Mouse (Mus musculus): ENCODE results near the gene H2afy.

The H2afy gene

GRCm38 (mm10) chr13:56145523-56145922, 9.4 kb upstream of the H2afy start:
- DNase-seq (ENCODE audit: low read depth) = no peak

DNA sequence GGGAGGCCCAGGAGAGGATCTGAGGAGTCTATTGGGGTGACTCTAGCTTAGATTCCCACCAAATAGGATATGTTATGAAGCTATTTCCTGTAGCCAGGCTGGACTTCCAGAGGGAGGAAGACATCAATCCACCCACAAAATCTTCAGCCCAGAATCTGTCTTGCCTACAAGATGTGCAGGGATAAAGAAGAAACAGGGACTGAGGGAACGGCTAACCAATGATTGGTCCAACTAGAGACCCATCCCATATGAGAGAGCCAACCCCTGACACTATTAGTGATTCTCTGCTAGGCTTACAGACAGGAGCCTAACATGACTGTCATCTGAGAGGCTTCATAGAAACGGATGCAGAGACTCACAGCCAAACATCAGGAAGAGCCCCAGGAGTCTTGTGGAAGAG, 7.9 kb upstream of the H2afy start:
- no peak for DNase-seq (ENCODE audit: low read depth)

GRCm38 (mm10) chr13:56143151-56143513, 7.0 kb upstream of the H2afy start:
- no peak for DNase-seq (ENCODE audit: low read depth)

- no peak for DNase-seq (ENCODE audit: low read depth)
Observed at GRCm38 (mm10) chr13:56142382-56143150, 6.4 kb upstream of the H2afy start.

GRCm38 (mm10) chr13:56139167-56139751, 3.1 kb upstream of the H2afy start:
- no peak for DNase-seq (ENCODE audit: low read depth)

GRCm38 (mm10) chr13:56135231-56136052, 719 bp downstream of the H2afy start:
- no peak for DNase-seq (ENCODE audit: low read depth)

- DNase-seq (ENCODE audit: low read depth) = no peak
Observed at GRCm38 (mm10) chr13:56134631-56135181, 1.5 kb downstream of the H2afy start.

DNA sequence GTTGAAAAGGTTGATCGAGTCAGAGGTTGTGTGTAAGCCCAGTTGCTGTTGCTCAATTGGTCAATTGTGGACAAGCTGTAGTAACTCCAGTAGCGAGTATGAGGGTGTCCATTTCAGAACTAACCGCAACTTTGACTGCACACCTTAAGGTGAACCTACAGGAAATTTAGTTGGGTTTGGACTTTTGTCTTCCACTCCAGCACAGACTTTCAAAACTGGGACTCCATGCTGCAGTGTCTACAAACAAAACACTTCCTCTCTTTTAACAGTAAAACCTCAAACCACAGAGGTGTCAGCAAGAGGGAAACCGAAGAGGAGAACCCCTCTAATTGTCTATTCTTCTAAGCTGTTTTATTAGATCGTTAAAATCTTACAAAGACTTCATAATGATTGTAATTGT, 2.1 kb downstream of the H2afy start:
- DNase-seq (ENCODE audit: low read depth) = no peak

DNA sequence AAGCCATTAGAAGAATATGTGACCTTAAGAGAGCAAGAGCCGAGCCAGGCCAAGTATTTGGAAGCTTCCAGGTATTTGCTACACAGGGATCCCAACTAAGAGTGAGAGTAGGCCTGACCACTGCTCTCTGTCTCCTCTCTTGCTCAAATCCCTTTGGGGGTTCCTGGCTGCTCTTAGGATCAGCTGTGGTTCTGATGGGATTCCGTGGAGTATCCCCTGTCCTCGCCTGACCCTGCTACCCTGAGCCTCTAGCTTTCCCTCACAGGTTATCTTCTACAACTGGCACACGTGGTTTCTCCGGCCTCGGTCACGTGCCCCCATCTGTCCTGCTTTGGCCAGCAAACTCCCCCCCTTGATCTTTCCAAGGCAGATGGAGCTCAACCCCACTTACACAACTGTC, 3.2 kb downstream of the H2afy start:
- DNase-seq (ENCODE audit: low read depth) = no peak

GRCm38 (mm10) chr13:56132326-56132936, 3.7 kb downstream of the H2afy start:
- DNase-seq (ENCODE audit: low read depth) = no peak

GRCm38 (mm10) chr13:56130544-56130943, 5.6 kb downstream of the H2afy start:
- no peak for DNase-seq (ENCODE audit: low read depth)

DNA sequence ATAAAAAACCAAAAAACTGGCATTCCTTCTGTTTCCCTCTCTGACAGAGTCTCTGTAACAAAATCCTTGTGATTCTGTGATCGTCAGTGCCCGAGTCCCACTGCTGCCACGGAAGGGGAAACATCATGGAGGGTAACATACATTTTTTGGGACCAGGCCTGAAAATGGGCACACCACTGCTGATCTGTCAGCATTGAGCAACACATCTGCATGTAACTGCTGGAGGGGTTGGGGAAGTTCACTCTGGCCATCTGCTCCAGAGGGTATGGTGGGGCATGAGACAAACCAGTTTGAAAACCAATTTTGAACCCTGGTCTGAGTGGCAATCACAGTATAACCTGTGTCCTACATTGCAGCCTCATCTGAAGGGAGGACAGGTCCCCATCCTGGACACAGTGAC, 6.6 kb downstream of the H2afy start:
- no peak for DNase-seq (ENCODE audit: low read depth)

- no peak for DNase-seq (ENCODE audit: low read depth)
Observed at GRCm38 (mm10) chr13:56129014-56129413, 7.1 kb downstream of the H2afy start.

DNA sequence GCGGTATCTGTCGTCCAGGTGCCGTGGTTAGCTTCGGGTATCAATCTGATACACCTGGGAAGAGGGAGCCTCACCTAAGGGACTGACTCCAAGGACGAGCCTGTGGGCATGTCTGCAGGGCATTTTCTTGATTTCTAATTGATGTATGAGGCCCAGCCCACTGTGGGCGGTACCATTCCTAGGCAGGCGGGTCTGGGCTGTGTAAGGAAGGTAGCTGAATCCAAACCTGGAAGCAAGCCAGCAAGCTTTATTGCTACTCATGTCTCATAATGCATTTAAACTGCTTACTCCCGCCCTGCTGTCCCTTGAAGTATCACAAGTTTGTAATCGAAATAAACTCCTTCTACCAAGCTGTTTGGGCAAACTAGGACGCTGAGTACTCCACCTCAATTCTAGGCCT, 10.5 kb downstream of the H2afy start:
- no peak for DNase-seq (ENCODE audit: low read depth)

DNA sequence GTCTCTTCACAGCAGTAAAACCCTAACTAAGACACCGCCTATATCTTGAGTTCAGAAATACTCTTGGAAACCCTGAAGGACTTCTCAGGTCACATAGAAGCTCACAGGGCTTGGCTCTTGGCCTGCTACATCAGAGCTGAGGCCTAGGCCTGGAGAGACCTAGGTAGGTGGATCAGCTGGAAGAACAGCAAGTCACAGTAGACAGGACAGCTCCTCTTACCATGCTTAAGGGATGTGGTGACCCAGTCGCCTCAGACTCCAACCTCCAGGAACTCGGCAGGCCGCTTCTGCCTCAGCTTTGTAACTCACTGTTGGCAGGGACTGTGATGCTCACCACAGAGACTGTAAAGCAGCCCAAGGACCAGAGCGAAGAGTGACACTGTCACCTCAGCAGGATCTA, 13.1 kb downstream of the H2afy start:
- DNase-seq (ENCODE audit: low read depth) = no peak

GRCm38 (mm10) chr13:56117991-56118765, 18.0 kb downstream of the H2afy start:
- DNase-seq (ENCODE audit: low read depth) = no peak

GRCm38 (mm10) chr13:56115906-56116305, 20.3 kb downstream of the H2afy start:
- DNase-seq (ENCODE audit: low read depth) = peak; percentile 44

DNA sequence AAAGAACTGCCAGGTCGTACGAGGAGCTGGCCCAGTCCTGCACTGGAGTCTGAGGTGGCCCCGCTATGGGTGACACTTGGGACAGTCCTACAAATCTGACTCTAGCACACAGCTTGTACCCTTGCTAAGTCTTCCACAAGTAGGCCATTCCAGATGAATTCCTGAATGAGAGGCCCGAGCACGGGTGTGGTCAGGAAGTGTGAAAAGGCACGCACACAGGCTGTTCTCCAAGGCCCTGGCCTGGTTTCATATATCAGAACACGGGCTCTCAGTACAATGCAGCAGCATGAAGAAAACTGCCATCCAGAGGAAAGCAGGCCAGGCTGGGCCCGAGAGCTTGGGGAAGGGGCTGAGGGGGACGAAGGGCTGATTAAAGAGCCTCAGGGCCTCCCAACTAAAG, 20.8 kb downstream of the H2afy start:
- peak; percentile 49 for DNase-seq (ENCODE audit: low read depth)

- peak; percentile 77 for DNase-seq (ENCODE audit: low read depth)
Observed at GRCm38 (mm10) chr13:56113431-56114248, 22.5 kb downstream of the H2afy start.

DNA sequence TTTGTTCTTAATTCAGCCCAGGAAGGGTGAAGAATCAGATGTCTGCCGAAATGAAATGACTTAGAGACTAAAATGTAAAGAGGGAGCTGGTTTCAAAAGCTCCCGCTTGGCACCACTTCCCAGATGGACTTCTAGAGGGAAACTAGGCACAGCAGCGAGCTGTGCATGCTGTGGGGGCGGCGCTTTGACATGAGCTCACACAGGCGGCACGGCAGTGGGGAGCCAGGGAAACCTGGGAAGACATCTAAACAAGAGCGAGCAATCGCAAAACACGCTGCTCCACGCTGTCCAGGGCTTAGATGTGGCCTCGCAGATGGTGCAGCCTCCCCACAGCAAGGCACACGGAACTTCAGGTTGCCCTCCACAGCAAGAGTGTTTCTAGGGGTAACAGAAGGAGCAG, 23.2 kb downstream of the H2afy start:
- no peak for DNase-seq (ENCODE audit: low read depth)

DNA sequence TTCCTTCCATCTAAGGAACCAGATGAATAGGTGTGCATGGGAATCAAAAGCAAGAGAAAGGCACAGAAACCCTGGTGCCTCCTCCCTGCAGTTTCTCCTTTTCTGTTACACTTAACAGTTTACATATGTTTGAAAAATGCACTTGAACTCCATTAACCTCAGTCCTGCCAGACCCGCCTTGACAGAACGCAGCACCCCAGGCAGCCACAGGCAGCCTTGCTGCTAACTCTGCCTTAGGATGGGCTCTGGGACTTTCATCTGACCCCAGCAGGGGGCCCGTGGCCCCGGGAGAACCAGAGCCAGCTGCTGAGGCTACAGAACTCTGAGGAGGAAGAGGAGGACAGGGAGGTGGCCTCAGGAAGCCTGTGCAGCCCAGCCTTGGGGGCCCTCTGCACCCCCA, 23.7 kb downstream of the H2afy start:
- DNase-seq (ENCODE audit: low read depth) = no peak
